Mouse (Mus musculus) kidney, adult 2 months (tissue): ENCODE data around the gene Dohh.

Experiments used
- CTCF ChIP-seq: fragments of 200-500 bp; conservative IDR thresholded peaks from 2 replicates; pipeline ENCODE4 v1.5.1; 2011; ENCODE audit warnings: low read depth, mild to moderate bottlenecking, control low read depth, low read length, moderate library complexity, mixed read lengths; ENCODE audit not compliant: insufficient read depth, insufficient read length
- POLR2A ChIP-seq: fragments of 200-500 bp; IDR thresholded peaks from one replicate; pipeline ENCODE4 v1.6.1; 2011; ENCODE audit warnings: low read depth, low read length, control low read depth

DNA sequence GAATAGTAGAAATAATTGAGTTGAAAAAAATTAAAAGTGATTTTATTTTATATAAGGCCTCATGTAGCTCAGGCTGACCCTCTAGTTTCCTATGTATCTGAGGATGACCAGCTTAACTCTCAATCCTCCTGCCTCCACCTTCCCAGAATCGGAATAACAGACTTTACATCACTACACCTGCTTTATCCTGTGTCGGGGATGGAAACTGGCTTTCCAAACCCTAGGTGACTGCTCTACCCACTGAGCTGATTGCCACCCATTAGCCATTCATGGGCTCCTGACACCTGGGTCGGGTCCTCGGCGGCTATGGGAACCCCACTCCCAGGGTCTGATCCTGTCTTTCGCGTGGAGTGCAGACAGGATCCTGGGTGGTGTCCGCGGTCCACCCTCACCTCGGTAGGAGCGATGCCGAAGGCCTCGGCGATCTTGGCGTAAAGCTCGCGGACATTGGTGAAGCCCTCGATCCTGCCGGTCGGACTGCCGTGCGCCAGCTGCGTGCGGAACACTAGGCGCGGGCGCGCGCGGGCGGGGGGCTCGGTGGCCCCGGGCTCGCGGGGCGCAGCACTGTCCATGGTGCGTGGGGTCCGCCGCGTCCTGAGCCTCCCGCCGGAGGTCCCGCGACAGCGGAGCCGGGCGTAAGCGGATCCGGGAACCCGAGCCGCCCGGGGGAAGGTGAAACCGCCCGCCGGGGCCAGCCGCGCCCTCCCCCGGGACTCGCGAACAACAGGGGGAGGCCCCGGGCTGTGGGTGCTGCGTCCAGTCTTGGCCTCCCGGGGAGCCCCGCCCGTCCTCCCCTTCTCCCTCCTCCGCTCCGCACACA lies 41.3 kb upstream of the Dohh start, which contains the start of gene Gipc3:
- TF ChIP-seq CTCF = no peak
- no peak for TF ChIP-seq POLR2A
